Mouse (Mus musculus): ENCODE results near the gene Zeb2. TPM values are rescaled to one million over a fixed set of nuclear protein-coding genes. Genes with fewer than 3 reads are reported as not detected.

The Zeb2 gene
- 41.2 and 52.2 TPM in 2 replicates for polyA plus RNA-seq (2014; fragmentation: Nextera tagmentation; extraction: Ambion mirVana)

DNA sequence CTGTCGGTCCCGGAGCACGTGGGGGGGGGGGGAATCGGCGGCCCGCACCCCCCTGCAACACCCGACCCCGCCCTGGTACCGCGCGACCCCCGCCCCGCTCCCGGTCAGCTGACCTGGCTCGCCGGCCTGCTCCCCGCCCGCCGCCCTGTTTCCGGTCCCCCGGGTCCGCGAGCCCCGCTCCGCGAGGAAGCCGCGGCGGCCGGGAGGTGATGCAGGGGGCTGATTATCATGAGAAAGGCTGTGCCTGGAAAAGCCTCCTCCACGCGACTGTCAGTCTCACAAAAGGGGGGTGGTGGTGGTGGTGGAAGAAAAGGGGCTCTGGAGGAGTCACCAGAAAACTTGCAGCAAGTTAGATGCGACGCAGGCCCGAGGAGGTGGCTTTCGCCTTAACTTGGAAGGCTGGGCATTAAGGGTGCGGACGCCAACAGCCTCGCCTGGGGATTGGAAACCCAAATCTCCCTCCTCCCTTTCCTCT is at the start of gene Zeb2:
Zeb2 (minus strand) TSS at position 309 of the 475 bp plus-strand sequence.
- ATAC-seq (ENCODE audit: low FRiP score, low TSS enrichment): peak; percentile 74
- Histone ChIP-seq H3K27me3 (ENCODE audit: control insufficient read depth, insufficient read depth, low read length) (no peaks in the 10 kb centered on the region; the same call in 1 of the 2 replicates), H3K4me1 (ENCODE audit: control insufficient read depth, insufficient read depth, low read length) (peaks cover 7% of the 10 kb centered on the region; the same call in 1 of the 2 replicates), H3K27ac (ENCODE audit: low read depth, low read length) (peak within 1 kb of the TSS; percentile 94), H3K9me3 (ENCODE audit: control insufficient read depth, low read length) (no peaks in the 10 kb centered on the region), H3K36me3 (ENCODE audit: control insufficient read depth, insufficient read depth, low read length) (no peaks in the 10 kb centered on the region), H3K9ac (ENCODE audit: low read depth, low read length) (peak within 1 kb of the TSS; percentile 67), H3K4me3 (ENCODE audit: low read length) (peak within 1 kb of the TSS; percentile 61), H3K4me2 (replicated peaks; ENCODE audit: low read depth, low read length) (peak within 1 kb of the TSS; percentile 87)
- 0% methylated on average over 29 of the region's 39 CpGs for WGBS

DNA sequence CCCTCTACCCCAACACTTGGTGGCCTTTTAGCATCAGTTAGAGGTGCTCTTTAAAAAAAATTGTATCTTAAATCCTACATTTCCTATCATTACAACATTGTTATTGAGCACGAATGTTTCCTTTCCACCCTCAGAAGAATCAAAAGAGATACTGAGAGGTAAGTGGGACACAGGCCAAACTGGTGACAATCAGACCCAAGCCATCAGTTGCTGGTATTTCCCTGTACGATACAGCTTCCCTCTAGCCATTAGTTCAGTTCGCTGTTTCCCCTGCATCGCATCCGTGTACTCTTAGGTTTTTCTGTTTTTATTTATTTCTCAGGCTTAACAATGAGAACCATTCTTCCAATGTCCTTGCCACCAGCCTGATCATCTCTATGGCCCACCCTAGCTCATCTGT is 41.6 kb upstream of the Zeb2 start:
- H3K27me3 ChIP-seq (ENCODE audit: control insufficient read depth, insufficient read depth, low read length): no peaks in the 10 kb centered on the region
- ATAC-seq (ENCODE audit: low FRiP score, low TSS enrichment): no peak
- no peaks in the 10 kb centered on the region for H3K4me1 ChIP-seq (ENCODE audit: control insufficient read depth, insufficient read depth, low read length)
- H3K9me3 ChIP-seq (ENCODE audit: control insufficient read depth, low read length): no peaks in the 10 kb centered on the region
- no peak overlapping the region for H3K4me3 ChIP-seq (ENCODE audit: low read length)
- no peak overlapping the region for H3K9ac ChIP-seq (ENCODE audit: low read depth, low read length)
- H3K4me2 ChIP-seq (replicated peaks; ENCODE audit: low read depth, low read length): no peak overlapping the region
- H3K27ac ChIP-seq (ENCODE audit: low read depth, low read length): no peak overlapping the region
- 85% methylated on average over 5 of the region's 5 CpGs for WGBS
- no peaks in the 10 kb centered on the region for H3K36me3 ChIP-seq (ENCODE audit: control insufficient read depth, insufficient read depth, low read length)

- no peaks in the 10 kb centered on the region for H3K36me3 ChIP-seq (ENCODE audit: control insufficient read depth, insufficient read depth, low read length)
- no peak for ATAC-seq (ENCODE audit: low FRiP score, low TSS enrichment)
- no peaks in the 10 kb centered on the region for H3K27me3 ChIP-seq (ENCODE audit: control insufficient read depth, insufficient read depth, low read length)
- H3K9ac ChIP-seq (ENCODE audit: low read depth, low read length): no peak overlapping the region
- WGBS: 30% methylated on average over 8 of the region's 8 CpGs
- no peak overlapping the region for H3K27ac ChIP-seq (ENCODE audit: low read depth, low read length)
- H3K4me3 ChIP-seq (ENCODE audit: low read length): no peak overlapping the region
- peak overlapping the region; percentile 17 for H3K4me2 ChIP-seq (replicated peaks; ENCODE audit: low read depth, low read length)
- no peaks in the 10 kb centered on the region for H3K4me1 ChIP-seq (ENCODE audit: control insufficient read depth, insufficient read depth, low read length)
- no peaks in the 10 kb centered on the region for H3K9me3 ChIP-seq (ENCODE audit: control insufficient read depth, low read length)
Observed at GRCm38 (mm10) chr2:45158351-45158782, 41.2 kb upstream of the Zeb2 start.

GRCm38 (mm10) chr2:45153315-45153714 is 36.1 kb upstream of the Zeb2 start:
- 80% methylated on average over 1 of the region's 1 CpGs for WGBS
- no peak overlapping the region for H3K4me2 ChIP-seq (replicated peaks; ENCODE audit: low read depth, low read length)

GRCm38 (mm10) chr2:45143162-45143561 is 26.0 kb upstream of the Zeb2 start:
- H3K27ac ChIP-seq (ENCODE audit: low read depth, low read length): no peak overlapping the region
- WGBS: 80% methylated on average over 1 of the region's 1 CpGs
- no peaks in the 10 kb centered on the region for H3K4me1 ChIP-seq (ENCODE audit: control insufficient read depth, insufficient read depth, low read length)
- no peaks in the 10 kb centered on the region for H3K27me3 ChIP-seq (ENCODE audit: control insufficient read depth, insufficient read depth, low read length)
- no peak overlapping the region for H3K4me3 ChIP-seq (ENCODE audit: low read length)
- no peaks in the 10 kb centered on the region for H3K36me3 ChIP-seq (ENCODE audit: control insufficient read depth, insufficient read depth, low read length)
- no peak overlapping the region for H3K9ac ChIP-seq (ENCODE audit: low read depth, low read length)
- H3K4me2 ChIP-seq (replicated peaks; ENCODE audit: low read depth, low read length): no peak overlapping the region
- no peaks in the 10 kb centered on the region for H3K9me3 ChIP-seq (ENCODE audit: control insufficient read depth, low read length)
- no peak for ATAC-seq (ENCODE audit: low FRiP score, low TSS enrichment)

More at GRCm38 (mm10) chr2:45153315-45153714, 36.1 kb upstream of the Zeb2 start:
- no peaks in the 10 kb centered on the region for H3K9me3 ChIP-seq (ENCODE audit: control insufficient read depth, low read length)
- no peak for ATAC-seq (ENCODE audit: low FRiP score, low TSS enrichment)
- H3K27me3 ChIP-seq (ENCODE audit: control insufficient read depth, insufficient read depth, low read length): no peaks in the 10 kb centered on the region
- no peak overlapping the region for H3K9ac ChIP-seq (ENCODE audit: low read depth, low read length)
- H3K4me3 ChIP-seq (ENCODE audit: low read length): no peak overlapping the region
- H3K27ac ChIP-seq (ENCODE audit: low read depth, low read length): no peak overlapping the region
- H3K4me1 ChIP-seq (ENCODE audit: control insufficient read depth, insufficient read depth, low read length): no peaks in the 10 kb centered on the region
- H3K36me3 ChIP-seq (ENCODE audit: control insufficient read depth, insufficient read depth, low read length): no peaks in the 10 kb centered on the region

GRCm38 (mm10) chr2:45138906-45139305 is 21.7 kb upstream of the Zeb2 start:
- no peaks in the 10 kb centered on the region for H3K4me1 ChIP-seq (ENCODE audit: control insufficient read depth, insufficient read depth, low read length)
- H3K27ac ChIP-seq (ENCODE audit: low read depth, low read length): no peak overlapping the region
- no peak for ATAC-seq (ENCODE audit: low FRiP score, low TSS enrichment)
- no peaks in the 10 kb centered on the region for H3K27me3 ChIP-seq (ENCODE audit: control insufficient read depth, insufficient read depth, low read length)
- 83% methylated on average over 6 of the region's 6 CpGs for WGBS
- no peak overlapping the region for H3K4me2 ChIP-seq (replicated peaks; ENCODE audit: low read depth, low read length)
- H3K9ac ChIP-seq (ENCODE audit: low read depth, low read length): no peak overlapping the region
- no peaks in the 10 kb centered on the region for H3K9me3 ChIP-seq (ENCODE audit: control insufficient read depth, low read length)
- H3K4me3 ChIP-seq (ENCODE audit: low read length): no peak overlapping the region
- H3K36me3 ChIP-seq (ENCODE audit: control insufficient read depth, insufficient read depth, low read length): no peaks in the 10 kb centered on the region

GRCm38 (mm10) chr2:45136783-45137182 is 19.6 kb upstream of the Zeb2 start:
- Histone ChIP-seq H3K9me3 (ENCODE audit: control insufficient read depth, low read length) (no peaks in the 10 kb centered on the region), H3K4me2 (replicated peaks; ENCODE audit: low read depth, low read length) (no peak overlapping the region), H3K9ac (ENCODE audit: low read depth, low read length) (no peak overlapping the region), H3K36me3 (ENCODE audit: control insufficient read depth, insufficient read depth, low read length) (no peaks in the 10 kb centered on the region), H3K27me3 (ENCODE audit: control insufficient read depth, insufficient read depth, low read length) (no peaks in the 10 kb centered on the region), H3K27ac (ENCODE audit: low read depth, low read length) (no peak overlapping the region), H3K4me3 (ENCODE audit: low read length) (no peak overlapping the region), H3K4me1 (ENCODE audit: control insufficient read depth, insufficient read depth, low read length) (no peaks in the 10 kb centered on the region)
- ATAC-seq (ENCODE audit: low FRiP score, low TSS enrichment): no peak
- 57% methylated on average over 2 of the region's 2 CpGs for WGBS

DNA sequence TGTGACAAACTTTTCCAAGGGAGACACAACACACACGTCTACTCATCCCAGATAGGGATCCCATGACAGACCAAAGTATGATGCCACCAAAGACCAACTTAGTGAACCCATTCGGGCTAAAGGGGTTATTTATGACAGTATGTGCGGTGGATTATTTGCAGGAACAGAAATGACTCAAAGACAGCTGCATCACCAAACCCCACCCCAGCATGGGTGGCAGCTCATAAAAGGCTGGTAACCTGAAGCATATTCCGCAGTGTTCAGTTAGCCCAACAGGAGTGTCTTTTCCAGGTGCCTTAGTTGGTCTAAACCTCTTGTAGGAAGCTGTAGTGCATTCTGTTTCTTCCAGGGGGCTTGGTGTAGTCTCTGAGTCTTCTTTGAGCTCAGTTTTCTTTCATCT is 16.0 kb upstream of the Zeb2 start:
- no peak for ATAC-seq (ENCODE audit: low FRiP score, low TSS enrichment)
- H3K9ac ChIP-seq (ENCODE audit: low read depth, low read length): no peak overlapping the region
- H3K4me3 ChIP-seq (ENCODE audit: low read length): no peak overlapping the region
- no peaks in the 10 kb centered on the region for H3K36me3 ChIP-seq (ENCODE audit: control insufficient read depth, insufficient read depth, low read length)
- no peak overlapping the region for H3K27ac ChIP-seq (ENCODE audit: low read depth, low read length)
- no peaks in the 10 kb centered on the region for H3K27me3 ChIP-seq (ENCODE audit: control insufficient read depth, insufficient read depth, low read length)
- H3K9me3 ChIP-seq (ENCODE audit: control insufficient read depth, low read length): no peaks in the 10 kb centered on the region
- 89% methylated on average over 4 of the region's 4 CpGs for WGBS
- no peaks in the 10 kb centered on the region for H3K4me1 ChIP-seq (ENCODE audit: control insufficient read depth, insufficient read depth, low read length)
- H3K4me2 ChIP-seq (replicated peaks; ENCODE audit: low read depth, low read length): no peak overlapping the region

- Histone ChIP-seq H3K27ac (ENCODE audit: low read depth, low read length) (no peak overlapping the region), H3K36me3 (ENCODE audit: control insufficient read depth, insufficient read depth, low read length) (no peaks in the 10 kb centered on the region), H3K4me3 (ENCODE audit: low read length) (no peak overlapping the region), H3K9ac (ENCODE audit: low read depth, low read length) (no peak overlapping the region), H3K4me1 (ENCODE audit: control insufficient read depth, insufficient read depth, low read length) (no peaks in the 10 kb centered on the region), H3K9me3 (ENCODE audit: control insufficient read depth, low read length) (no peaks in the 10 kb centered on the region), H3K27me3 (ENCODE audit: control insufficient read depth, insufficient read depth, low read length) (no peaks in the 10 kb centered on the region), H3K4me2 (replicated peaks; ENCODE audit: low read depth, low read length) (no peak overlapping the region)
- ATAC-seq (ENCODE audit: low FRiP score, low TSS enrichment): no peak
- 69% methylated on average over 4 of the region's 4 CpGs for WGBS
Observed at GRCm38 (mm10) chr2:45130461-45131156, 13.4 kb upstream of the Zeb2 start.

Measured in kidney, embryonic 14.5 days (tissue).